Mouse (Mus musculus): ENCODE measurements around the gene Hdac8.

The Hdac8 gene

GRCm38 (mm10) chrX:102339396-102340155 is 165.6 kb downstream of the Hdac8 start:
- no peak for DNase-seq (ENCODE audit: low spot score)

GRCm38 (mm10) chrX:102319696-102320095 is 185.5 kb downstream of the Hdac8 start:
- DNase-seq (ENCODE audit: low spot score): no peak

- DNase-seq (ENCODE audit: low spot score): no peak
Measured at GRCm38 (mm10) chrX:102319252-102319651, 185.9 kb downstream of the Hdac8 start.

- DNase-seq (ENCODE audit: low spot score): no peak
Measured at GRCm38 (mm10) chrX:102318782-102319181, 186.4 kb downstream of the Hdac8 start.

GRCm38 (mm10) chrX:102311119-102311518 is 194.0 kb downstream of the Hdac8 start:
- no peak for DNase-seq (ENCODE audit: low spot score)

GRCm38 (mm10) chrX:102307511-102307910 is 197.6 kb downstream of the Hdac8 start:
- DNase-seq (ENCODE audit: low spot score): no peak

GRCm38 (mm10) chrX:102305806-102306205 is 199.4 kb downstream of the Hdac8 start:
- no peak for DNase-seq (ENCODE audit: low spot score)

GRCm38 (mm10) chrX:102304914-102305313 is 200.2 kb downstream of the Hdac8 start:
- no peak for DNase-seq (ENCODE audit: low spot score)

GRCm38 (mm10) chrX:102302476-102302875 is 202.7 kb downstream of the Hdac8 start:
- no peak for DNase-seq (ENCODE audit: low spot score)

- no peak for DNase-seq (ENCODE audit: low spot score)
Measured at GRCm38 (mm10) chrX:102284889-102285288, 220.3 kb downstream of the Hdac8 start.

- no peak for DNase-seq (ENCODE audit: low spot score)
Measured at GRCm38 (mm10) chrX:102262620-102263345, 242.4 kb downstream of the Hdac8 start.

GRCm38 (mm10) chrX:102259772-102260171 is 245.4 kb downstream of the Hdac8 start:
- DNase-seq (ENCODE audit: low spot score): no peak

GRCm38 (mm10) chrX:102253892-102254291 is 251.3 kb downstream of the Hdac8 start:
- DNase-seq (ENCODE audit: low spot score): no peak

GRCm38 (mm10) chrX:102251937-102252860 is 253.0 kb downstream of the Hdac8 start, which contains the start of gene Cited1:
Gene Cited1 (minus strand): TSS chrX:102252181.
- no peak for DNase-seq (ENCODE audit: low spot score)

- DNase-seq (ENCODE audit: low spot score): no peak
Measured at GRCm38 (mm10) chrX:102251221-102251936, 253.8 kb downstream of the Hdac8 start.

GRCm38 (mm10) chrX:102250891-102251170 is 254.3 kb downstream of the Hdac8 start:
- no peak for DNase-seq (ENCODE audit: low spot score)

- no peak for DNase-seq (ENCODE audit: low spot score)
Measured at GRCm38 (mm10) chrX:102250150-102250890, 254.8 kb downstream of the Hdac8 start.

GRCm38 (mm10) chrX:102244334-102244733 is 260.8 kb downstream of the Hdac8 start:
- DNase-seq (ENCODE audit: low spot score): no peak
